Mouse (Mus musculus): Measurements from ENCODE around the gene Grk1. TPM values are rescaled to one million over a fixed set of nuclear protein-coding genes. Genes with fewer than 3 reads are reported as not detected.
A peak's percentile ranks its signal among the peaks of the same experiment; 100 is the strongest.

Grk1 gene
- polyA plus RNA-seq, 1 experiment from 2014 or later: not detected

- peak overlapping the region; percentile 64 for H3K27ac ChIP-seq (ENCODE audit: low read length)
- no peak overlapping the region for H3K4me3 ChIP-seq (ENCODE audit: low read length)
- H3K36me3 ChIP-seq (ENCODE audit: control insufficient read depth, insufficient read depth, low read length): no peaks in the 10 kb centered on the region
- H3K27me3 ChIP-seq (ENCODE audit: control insufficient read depth, insufficient read depth, low read depth, low read length): no peaks in the 10 kb centered on the region
- H3K9ac ChIP-seq (ENCODE audit: low read length): no peak overlapping the region
- no peaks in the 10 kb centered on the region for H3K9me3 ChIP-seq (ENCODE audit: control insufficient read depth, low read length)
- H3K4me1 ChIP-seq (replicated peaks; ENCODE audit: control insufficient read depth, insufficient read depth, low read length): peaks cover 12% of the 10 kb centered on the region; the same call in 1 of the 2 replicates
- WGBS: 32% methylated on average over 4 of the region's 4 CpGs
- H3K4me2 ChIP-seq (ENCODE audit: low read depth, low read length): no peak overlapping the region
- ATAC-seq (ENCODE audit: low read depth): peak; percentile 44
These were observed 57.0 kb downstream of the Grk1 start for GRCm38 (mm10) chr8:13461843-13462242.

GRCm38 (mm10) chr8:13462392-13462791, 57.5 kb downstream of the Grk1 start:
- 39% methylated on average over 10 of the region's 10 CpGs for WGBS
- Histone ChIP-seq H3K4me3 (ENCODE audit: low read length) (no peak overlapping the region), H3K27me3 (ENCODE audit: control insufficient read depth, insufficient read depth, low read depth, low read length) (no peaks in the 10 kb centered on the region), H3K4me2 (ENCODE audit: low read depth, low read length) (no peak overlapping the region), H3K27ac (ENCODE audit: low read length) (peak overlapping the region; percentile 64), H3K9ac (ENCODE audit: low read length) (no peak overlapping the region), H3K4me1 (replicated peaks; ENCODE audit: control insufficient read depth, insufficient read depth, low read length) (peaks cover 12% of the 10 kb centered on the region; the same call in 1 of the 2 replicates), H3K36me3 (ENCODE audit: control insufficient read depth, insufficient read depth, low read length) (no peaks in the 10 kb centered on the region), H3K9me3 (ENCODE audit: control insufficient read depth, low read length) (no peaks in the 10 kb centered on the region)
- peak; percentile 69 for ATAC-seq (ENCODE audit: low read depth)

DNA sequence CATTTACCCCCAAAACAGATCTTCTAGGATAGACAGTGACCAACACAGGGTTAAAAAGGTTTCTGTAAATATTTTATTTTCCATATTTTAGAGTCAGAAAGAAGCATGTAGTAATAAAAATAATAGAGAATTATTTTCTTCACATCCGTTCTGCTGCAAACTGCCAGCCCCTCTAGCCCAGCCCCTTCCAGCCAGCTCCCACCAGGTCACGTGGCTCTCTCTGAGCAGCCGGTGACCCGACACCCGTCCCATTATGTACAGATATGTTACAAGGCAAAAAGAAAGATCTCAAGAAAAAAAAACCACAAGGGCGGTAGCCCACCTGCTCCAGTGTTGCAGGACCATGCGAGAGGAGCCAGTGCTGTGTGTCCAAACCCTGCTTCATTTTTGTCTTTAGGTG, 60.4 kb downstream of the Grk1 start:
- Histone ChIP-seq H3K9ac (ENCODE audit: low read length) (no peak overlapping the region), H3K4me3 (ENCODE audit: low read length) (no peak overlapping the region), H3K36me3 (ENCODE audit: control insufficient read depth, insufficient read depth, low read length) (no peaks in the 10 kb centered on the region), H3K27me3 (ENCODE audit: control insufficient read depth, insufficient read depth, low read depth, low read length) (no peaks in the 10 kb centered on the region), H3K27ac (ENCODE audit: low read length) (no peak overlapping the region), H3K4me1 (replicated peaks; ENCODE audit: control insufficient read depth, insufficient read depth, low read length) (peaks cover 12% of the 10 kb centered on the region; the same call in 1 of the 2 replicates), H3K9me3 (ENCODE audit: control insufficient read depth, low read length) (no peaks in the 10 kb centered on the region), H3K4me2 (ENCODE audit: low read depth, low read length) (no peak overlapping the region)
- 35% methylated on average over 7 of the region's 7 CpGs for WGBS
- ATAC-seq (ENCODE audit: low read depth): no peak

- Histone ChIP-seq H3K4me1 (replicated peaks; ENCODE audit: control insufficient read depth, insufficient read depth, low read length) (peaks cover 9% of the 10 kb centered on the region; the same call in 1 of the 2 replicates), H3K4me3 (ENCODE audit: low read length) (no peak overlapping the region), H3K9me3 (ENCODE audit: control insufficient read depth, low read length) (no peaks in the 10 kb centered on the region), H3K4me2 (ENCODE audit: low read depth, low read length) (no peak overlapping the region), H3K36me3 (ENCODE audit: control insufficient read depth, insufficient read depth, low read length) (no peaks in the 10 kb centered on the region; the same call in 1 of the 2 replicates), H3K27me3 (ENCODE audit: control insufficient read depth, insufficient read depth, low read depth, low read length) (no peaks in the 10 kb centered on the region), H3K27ac (ENCODE audit: low read length) (no peak overlapping the region), H3K9ac (ENCODE audit: low read length) (no peak overlapping the region)
- WGBS: 58% methylated on average over 5 of the region's 5 CpGs
- ATAC-seq (ENCODE audit: low read depth): no peak
These were observed 62.1 kb downstream of the Grk1 start for GRCm38 (mm10) chr8:13466989-13467388.

- no peaks in the 10 kb centered on the region; the same call in 1 of the 2 replicates for H3K36me3 ChIP-seq (ENCODE audit: control insufficient read depth, insufficient read depth, low read length)
- no peak overlapping the region for H3K4me2 ChIP-seq (ENCODE audit: low read depth, low read length)
These were observed 63.9 kb downstream of the Grk1 start for GRCm38 (mm10) chr8:13468737-13469136.

DNA sequence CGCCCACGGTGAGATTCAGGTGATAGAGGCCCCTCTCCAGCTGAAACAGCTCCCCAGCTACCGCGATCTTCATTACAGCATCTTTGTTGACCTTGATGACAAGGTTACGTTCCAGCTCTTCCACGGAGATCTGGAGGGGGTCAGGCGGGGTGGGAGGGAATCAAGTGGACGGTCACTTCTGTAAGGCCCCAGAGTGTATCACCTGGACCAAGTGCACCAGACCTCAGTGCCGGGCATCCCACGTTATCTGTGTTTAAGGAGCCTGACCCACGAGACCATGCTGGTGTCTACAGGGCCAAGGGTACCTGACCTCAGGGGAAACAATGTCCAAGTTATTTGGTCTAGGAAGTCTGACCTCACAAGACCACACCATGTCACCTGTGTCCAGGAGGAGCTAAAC, 66.6 kb downstream of the Grk1 start:
- WGBS: 70% methylated on average over 11 of the region's 11 CpGs
- Histone ChIP-seq H3K36me3 (ENCODE audit: control insufficient read depth, insufficient read depth, low read length) (no peaks in the 10 kb centered on the region; the same call in 1 of the 2 replicates), H3K27ac (ENCODE audit: low read length) (no peak overlapping the region), H3K4me2 (ENCODE audit: low read depth, low read length) (no peak overlapping the region), H3K9ac (ENCODE audit: low read length) (no peak overlapping the region), H3K9me3 (ENCODE audit: control insufficient read depth, low read length) (no peaks in the 10 kb centered on the region), H3K27me3 (ENCODE audit: control insufficient read depth, insufficient read depth, low read depth, low read length) (no peaks in the 10 kb centered on the region), H3K4me3 (ENCODE audit: low read length) (no peak overlapping the region), H3K4me1 (replicated peaks; ENCODE audit: control insufficient read depth, insufficient read depth, low read length) (0 out of 2 replicates have a peak, but pooled peaks cover 6% of the 10 kb centered on the region)
- ATAC-seq (ENCODE audit: low read depth): no peak

More at GRCm38 (mm10) chr8:13468737-13469136, 63.9 kb downstream of the Grk1 start:
- no peaks in the 10 kb centered on the region for H3K27me3 ChIP-seq (ENCODE audit: control insufficient read depth, insufficient read depth, low read depth, low read length)
- H3K9ac ChIP-seq (ENCODE audit: low read length): no peak overlapping the region
- H3K4me1 ChIP-seq (replicated peaks; ENCODE audit: control insufficient read depth, insufficient read depth, low read length): peaks cover 9% of the 10 kb centered on the region; the same call in 1 of the 2 replicates
- H3K27ac ChIP-seq (ENCODE audit: low read length): no peak overlapping the region
- H3K9me3 ChIP-seq (ENCODE audit: control insufficient read depth, low read length): no peaks in the 10 kb centered on the region
- peak; percentile 55 for ATAC-seq (ENCODE audit: low read depth)
- WGBS: 81% methylated on average over 9 of the region's 9 CpGs
- H3K4me3 ChIP-seq (ENCODE audit: low read length): no peak overlapping the region

Other genes with a start within 250 kb of the Grk1 start
- 303 and 324 TPM in 2 replicates for gene Lamp1, start 245.9 kb upstream of the Grk1 start, polyA plus RNA-seq (2015; fragmentation: Nextera tagmentation; extraction: Ambion mirVana)
- 4.0 and 4.5 TPM in 2 replicates for gene Grtp1, start 204.5 kb upstream of the Grk1 start, polyA plus RNA-seq (2015; fragmentation: Nextera tagmentation; extraction: Ambion mirVana)
- gene Adprhl1, start 150.9 kb upstream of the Grk1 start, polyA plus RNA-seq (2015; fragmentation: Nextera tagmentation; extraction: Ambion mirVana): 5.7 and 6.3 TPM in 2 replicates
- gene Dcun1d2, start 117.0 kb upstream of the Grk1 start, polyA plus RNA-seq (2015; fragmentation: Nextera tagmentation; extraction: Ambion mirVana): 24.8 and 25.0 TPM in 2 replicates
- gene Tmco3, start 116.9 kb upstream of the Grk1 start, polyA plus RNA-seq (2015; fragmentation: Nextera tagmentation; extraction: Ambion mirVana): 35.7 and 41.3 TPM in 2 replicates
- gene Tfdp1, start 66.3 kb upstream of the Grk1 start, polyA plus RNA-seq (2015; fragmentation: Nextera tagmentation; extraction: Ambion mirVana): 144 and 155 TPM in 2 replicates
- not detected in 2 replicates for gene Atp4b, start 8.3 kb upstream of the Grk1 start, polyA plus RNA-seq (2015; fragmentation: Nextera tagmentation; extraction: Ambion mirVana)
- gene Tmem255b, start 30.1 kb downstream of the Grk1 start, polyA plus RNA-seq (2015; fragmentation: Nextera tagmentation; extraction: Ambion mirVana): 0.70 and 1.1 TPM in 2 replicates
- gene Gas6, start 89.4 kb downstream of the Grk1 start, polyA plus RNA-seq (2015; fragmentation: Nextera tagmentation; extraction: Ambion mirVana): 78.0 and 83.8 TPM in 2 replicates
- gene 1700029H14Rik, start 157.4 kb downstream of the Grk1 start, polyA plus RNA-seq (2015; fragmentation: Nextera tagmentation; extraction: Ambion mirVana): not detected in 2 replicates